Mouse (Mus musculus) midbrain, postnatal 0 days (tissue): ENCODE measurements around the gene Adgrl2. TPM values are rescaled to one million over a fixed set of nuclear protein-coding genes. Genes with fewer than 3 reads are reported as not detected.
A peak's percentile ranks its signal among the peaks of the same experiment; 100 is the strongest.

Experiments
- ATAC-seq: fragments of 200-750 bp; cut with Nextera tagmentation; 2 replicates; pipeline ENCODE4 v1.8.0; 2017; ENCODE audit warnings: moderate number of reproducible peaks, mild to moderate bottlenecking, moderate TSS enrichment, moderate library complexity; ENCODE audit not compliant: low FRiP score
- DNase-seq: peaks from one replicate; pipeline ENCODE4 v3.0.0-alpha.2; 2015; ENCODE audit warnings: low spot score
- H3K27ac ChIP-seq: fragments of 300-500 bp; sonication (generic); 2 replicates; pipeline ENCODE4 v1.5.1; 2014; ENCODE audit warnings: low read depth, mild to moderate bottlenecking, low read length, mixed read lengths
- H3K27me3 ChIP-seq: fragments of 300-500 bp; sonication (generic); 2 replicates; pipeline ENCODE4 v1.6.1; 2014; ENCODE audit warnings: low read length, control low read depth, mixed read lengths; ENCODE audit not compliant: insufficient read depth
- H3K36me3 ChIP-seq: fragments of 300-500 bp; sonication (generic); 2 replicates; pipeline ENCODE4 v1.6.1; 2014; ENCODE audit warnings: low read length, control low read depth, mixed read lengths; ENCODE audit not compliant: insufficient read depth
- H3K4me1 ChIP-seq: fragments of 300-500 bp; sonication (generic); 2 replicates; pipeline ENCODE4 v1.6.1; 2014; ENCODE audit warnings: mild to moderate bottlenecking, control low read depth, antibody characterized with exemption, low read length, mixed read lengths; ENCODE audit not compliant: insufficient read depth
- H3K4me2 ChIP-seq: fragments of 300-500 bp; sonication (generic); 2 replicates; pipeline ENCODE4 v1.6.1; 2014; ENCODE audit warnings: low read depth, mild to moderate bottlenecking, low read length, mixed read lengths; ENCODE audit not compliant: poor library complexity, severe bottlenecking
- H3K4me3 ChIP-seq: fragments of 300-500 bp; sonication (generic); 2 replicates; pipeline ENCODE4 v1.5.1; 2014; ENCODE audit warnings: low read depth, mild to moderate bottlenecking, low read length, moderate library complexity
- H3K9ac ChIP-seq: fragments of 300-500 bp; sonication (generic); replicated peaks from 2 replicates; pipeline ENCODE4 v1.6.1; 2014; ENCODE audit warnings: mild to moderate bottlenecking, low read length, moderate library complexity, mixed read lengths; ENCODE audit not compliant: poor library complexity, severe bottlenecking
- H3K9me3 ChIP-seq: fragments of 300-500 bp; sonication (generic); 2 replicates; pipeline ENCODE4 v1.6.1; 2016; ENCODE audit warnings: low read length, control low read depth
- CTCF ChIP-seq: IDR thresholded peaks from 2 replicates; pipeline ENCODE4 v1.5.1; 2016; ENCODE audit warnings: antibody characterized with exemption, mild to moderate bottlenecking
- WGBS: fragments of 180-500 bp; shearing (Covaris S2); extraction: QIAGEN DNeasy Blood & Tissue Kit; methylation state at CpG from one replicate; pipeline ENCODE4 v1.1.7; 2014; 5-methylcytosine and 5-hydroxymethylcytosine counted together
- polyA plus RNA-seq: library from polyadenylated mRNA; unstranded; fragments of >200 nt; fragmentation: Nextera tagmentation; extraction: Ambion mirVana; gene quantifications from 2 replicates; pipeline ENCODE4 v1.2.1, GENCODE M21; 2015
- total RNA-seq: library from RNA; depleted of rRNA; stranded (reverse); fragments of >200 nt; gene quantifications from 2 replicates; pipeline ENCODE4 v1.2.3, GENCODE M21; 2014

Adgrl2 gene
- total and polyA plus RNA-seq, 2 experiments from 2014 or later, result 92.9 to 102 TPM

- peak; percentile 18 for ATAC-seq
These were observed 1.9 kb downstream of the Adgrl2 start for GRCm38 (mm10) chr3:148988293-148988995.

GRCm38 (mm10) chr3:148987591-148988292 is 2.6 kb downstream of the Adgrl2 start:
- peak overlapping the region; percentile 84 for H3K9ac ChIP-seq
- peak overlapping the region; percentile 73 for H3K4me2 ChIP-seq
- H3K27me3 ChIP-seq, result no peaks in the 10 kb centered on the region
- under 1% methylated on average over 43 of the region's 45 CpGs for WGBS
- H3K4me3 ChIP-seq, result peak overlapping the region; percentile 96
- peak; percentile 73 for TF ChIP-seq CTCF
- ATAC-seq (peak; percentile 59), DNase-seq (peak; percentile 81)
- no peaks in the 10 kb centered on the region for H3K36me3 ChIP-seq
- no peaks in the 10 kb centered on the region for H3K4me1 ChIP-seq
- H3K27ac ChIP-seq, result peak overlapping the region; percentile 91
- no peaks in the 10 kb centered on the region for H3K9me3 ChIP-seq

More at GRCm38 (mm10) chr3:148988293-148988995, 1.9 kb downstream of the Adgrl2 start:
- DNase-seq, result no peak
- Histone ChIP-seq H3K27ac (peak overlapping the region; percentile 91), H3K4me2 (peak overlapping the region; percentile 73), H3K9me3 (no peaks in the 10 kb centered on the region), H3K36me3 (no peaks in the 10 kb centered on the region), H3K4me1 (no peaks in the 10 kb centered on the region), H3K27me3 (no peaks in the 10 kb centered on the region), H3K4me3 (peak overlapping the region; percentile 96), H3K9ac (peak overlapping the region; percentile 84)
- TF ChIP-seq CTCF, result no peak
- WGBS, result under 1% methylated on average over 52 of the region's 84 CpGs

GRCm38 (mm10) chr3:148986894-148987590 is 3.3 kb downstream of the Adgrl2 start:
- under 1% methylated on average over 24 of the region's 27 CpGs for WGBS
- Histone ChIP-seq H3K4me1 (no peaks in the 10 kb centered on the region), H3K9me3 (no peaks in the 10 kb centered on the region), H3K9ac (peak overlapping the region; percentile 84), H3K4me3 (peak overlapping the region; percentile 96), H3K36me3 (no peaks in the 10 kb centered on the region), H3K27me3 (no peaks in the 10 kb centered on the region), H3K27ac (peak overlapping the region; percentile 91), H3K4me2 (peak overlapping the region; percentile 73)
- ATAC-seq (no peak), DNase-seq (no peak)
- no peak for TF ChIP-seq CTCF

- WGBS, result 3% methylated on average over 17 of the region's 17 CpGs
- peak overlapping the region; percentile 73 for H3K4me2 ChIP-seq
- no peak for DNase-seq
- no peaks in the 10 kb centered on the region for H3K9me3 ChIP-seq
- TF ChIP-seq CTCF, result no peak
- H3K36me3 ChIP-seq, result no peaks in the 10 kb centered on the region
- no peaks in the 10 kb centered on the region for H3K27me3 ChIP-seq
- peak overlapping the region; percentile 96 for H3K4me3 ChIP-seq
- H3K4me1 ChIP-seq, result no peaks in the 10 kb centered on the region
- peak overlapping the region; percentile 84 for H3K9ac ChIP-seq
- peak overlapping the region; percentile 91 for H3K27ac ChIP-seq
- no peak for ATAC-seq
These were observed 4.0 kb downstream of the Adgrl2 start for GRCm38 (mm10) chr3:148986296-148986893.

- Histone ChIP-seq H3K27me3 (no peaks in the 10 kb centered on the region), H3K4me3 (peak overlapping the region; percentile 21; the same call in 1 of the 2 replicates), H3K9ac (no peak overlapping the region), H3K4me2 (peak overlapping the region; percentile 73), H3K27ac (no peak overlapping the region), H3K4me1 (no peaks in the 10 kb centered on the region), H3K9me3 (no peaks in the 10 kb centered on the region), H3K36me3 (no peaks in the 10 kb centered on the region)
- WGBS, result 55% methylated on average over 6 of the region's 6 CpGs
- ATAC-seq (no peak), DNase-seq (no peak)
- no peak for TF ChIP-seq CTCF
These were observed 6.0 kb downstream of the Adgrl2 start for GRCm38 (mm10) chr3:148984326-148984725.
